Mouse (Mus musculus): Measurements from ENCODE around the gene 1600014C23Rik.

DNA sequence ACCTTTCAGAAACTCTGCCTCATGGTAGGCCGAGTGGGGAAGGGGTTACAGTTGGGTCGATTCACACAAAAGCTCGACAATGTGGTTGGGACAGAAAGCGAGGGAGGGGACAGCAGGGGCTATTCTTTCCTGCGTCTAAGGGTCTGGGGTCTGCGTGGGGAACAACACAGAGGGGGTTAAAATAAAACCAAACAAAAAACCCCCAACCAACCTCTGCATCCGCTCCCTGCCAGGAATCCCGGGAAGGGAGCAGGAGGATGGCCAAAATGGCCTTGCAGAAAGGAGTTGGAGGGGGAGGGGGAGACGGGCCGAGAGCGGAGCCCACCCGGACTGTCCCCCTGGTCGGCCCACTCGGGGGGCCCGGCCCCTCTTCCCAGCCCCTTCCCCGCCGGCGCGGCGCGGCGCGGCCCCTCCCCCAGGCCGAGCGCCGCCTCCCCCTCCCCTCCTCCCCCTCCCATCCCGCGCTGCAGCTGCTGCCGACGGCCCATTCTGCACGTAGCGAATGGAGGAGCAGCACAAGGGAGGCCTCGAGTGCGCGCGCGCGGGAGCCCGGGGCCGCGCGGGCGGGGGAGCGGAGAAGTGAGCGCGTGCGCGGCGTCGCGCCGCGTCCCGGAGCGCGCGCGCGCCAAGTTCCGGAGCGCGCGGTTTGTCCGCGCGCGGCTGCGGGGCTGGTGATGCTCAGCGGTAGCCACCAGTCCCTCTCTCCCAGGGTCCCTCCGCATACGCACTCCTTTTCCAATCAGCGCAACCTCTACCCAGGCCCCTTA lies 2.9 kb upstream of the 1600014C23Rik start:
- TF ChIP-seq CTCF (IDR thresholded peaks at IDR 0.05) = no peak
- TF ChIP-seq EP300 (IDR thresholded peaks at IDR 0.05) = no peak

Data from lung, postnatal 0 days (tissue).